Mouse (Mus musculus): ENCODE measurements around the gene Vamp3. TPM values are rescaled to one million over a fixed set of nuclear protein-coding genes. Genes with fewer than 3 reads are reported as not detected.

Gene Vamp3
- polyA plus RNA-seq (2016; fragmentation: Nextera tagmentation; extraction: Ambion mirVana): 122 and 131 TPM in 2 replicates

- WGBS: under 1% methylated on average over 114 of the region's 114 CpGs
- Histone ChIP-seq H3K36me3 (peaks cover 50% of the 10 kb centered on the region), H3K27me3 (ENCODE audit: low read depth, poor library complexity, severe bottlenecking) (no peaks in the 10 kb centered on the region), H3K4me1 (peaks cover 21% of the 10 kb centered on the region), H3K4me3 (peak within 1 kb of the TSS; percentile 97), H3K27ac (replicated peaks) (peak within 1 kb of the TSS; percentile 92), H3K9me3 (replicated peaks) (no peaks in the 10 kb centered on the region)
- peak; percentile 100 for DNase-seq (ENCODE audit: low spot score)
Measured at GRCm38 (mm10) chr4:151057347-151058321, at the start of gene Vamp3. Gene Vamp3 (minus strand): TSS chr4:151057963.

- Histone ChIP-seq H3K4me1 (peaks cover 41% of the 10 kb centered on the region), H3K27ac (replicated peaks) (0 out of 2 replicates have a peak overlapping the region, but pooled peaks have one; percentile 38), H3K36me3 (peaks cover 26% of the 10 kb centered on the region), H3K4me3 (peak overlapping the region; percentile 87), H3K27me3 (ENCODE audit: low read depth, poor library complexity, severe bottlenecking) (peaks cover 37% of the 10 kb centered on the region), H3K9me3 (replicated peaks) (peaks cover 2% of the 10 kb centered on the region; the same call in 1 of the 2 replicates)
- 32% methylated on average over 10 of the region's 10 CpGs for WGBS
- no peak for DNase-seq (ENCODE audit: low spot score)
Measured at GRCm38 (mm10) chr4:151106468-151106867, 48.7 kb upstream of the Vamp3 start.

- Histone ChIP-seq H3K27me3 (ENCODE audit: low read depth, poor library complexity, severe bottlenecking) (peaks cover 31% of the 10 kb centered on the region), H3K4me1 (peaks cover 41% of the 10 kb centered on the region), H3K36me3 (peaks cover 31% of the 10 kb centered on the region), H3K27ac (replicated peaks) (no peak overlapping the region), H3K4me3 (peak overlapping the region; percentile 87), H3K9me3 (replicated peaks) (peaks cover 2% of the 10 kb centered on the region; the same call in 1 of the 2 replicates)
- 88% methylated on average over 6 of the region's 6 CpGs for WGBS
- no peak for DNase-seq (ENCODE audit: low spot score)
Measured at GRCm38 (mm10) chr4:151105886-151106285, 48.1 kb upstream of the Vamp3 start.

DNA sequence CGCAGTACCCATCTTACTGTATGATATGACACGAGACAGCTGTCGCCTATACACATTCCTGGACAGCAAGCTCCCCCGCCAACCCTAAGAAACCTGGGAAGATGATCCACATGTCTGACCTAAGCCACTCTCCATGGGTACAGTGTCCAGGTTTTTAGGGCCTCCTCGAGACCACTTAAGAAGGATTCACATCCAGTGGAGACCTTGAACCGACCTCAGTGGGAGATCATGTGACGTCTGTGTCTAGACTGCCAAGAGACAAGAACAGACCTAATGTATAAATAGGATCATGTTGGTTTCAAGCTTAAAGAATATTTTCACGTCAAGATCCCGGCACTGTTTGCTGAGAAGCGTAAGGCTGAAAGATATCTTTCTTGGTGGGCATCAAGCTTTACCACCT, 46.4 kb upstream of the Vamp3 start:
- Histone ChIP-seq H3K27ac (replicated peaks) (no peak overlapping the region), H3K9me3 (replicated peaks) (peaks cover 2% of the 10 kb centered on the region; the same call in 1 of the 2 replicates), H3K27me3 (ENCODE audit: low read depth, poor library complexity, severe bottlenecking) (peaks cover 14% of the 10 kb centered on the region), H3K36me3 (peaks cover 39% of the 10 kb centered on the region), H3K4me1 (peaks cover 35% of the 10 kb centered on the region), H3K4me3 (no peak overlapping the region)
- 93% methylated on average over 10 of the region's 10 CpGs for WGBS
- DNase-seq (ENCODE audit: low spot score): no peak

GRCm38 (mm10) chr4:151103646-151104045, 45.9 kb upstream of the Vamp3 start:
- no peak overlapping the region for H3K4me3 ChIP-seq
- H3K36me3 ChIP-seq: peaks cover 39% of the 10 kb centered on the region
- H3K27me3 ChIP-seq (ENCODE audit: low read depth, poor library complexity, severe bottlenecking): peaks cover 8% of the 10 kb centered on the region; the same call in 1 of the 2 replicates
- H3K27ac ChIP-seq (replicated peaks): no peak overlapping the region
- peaks cover 2% of the 10 kb centered on the region; the same call in 1 of the 2 replicates for H3K9me3 ChIP-seq (replicated peaks)
- peaks cover 30% of the 10 kb centered on the region for H3K4me1 ChIP-seq
- no peak for DNase-seq (ENCODE audit: low spot score)
- WGBS: 90% methylated on average over 11 of the region's 11 CpGs

GRCm38 (mm10) chr4:151097104-151097438, 39.3 kb upstream of the Vamp3 start:
- Histone ChIP-seq H3K9me3 (replicated peaks) (peaks cover 1% of the 10 kb centered on the region; the same call in 1 of the 2 replicates), H3K27ac (replicated peaks) (no peak overlapping the region), H3K4me1 (peaks cover 11% of the 10 kb centered on the region), H3K36me3 (peaks cover 44% of the 10 kb centered on the region), H3K27me3 (ENCODE audit: low read depth, poor library complexity, severe bottlenecking) (no peaks in the 10 kb centered on the region), H3K4me3 (no peak overlapping the region)
- WGBS: 91% methylated on average over 11 of the region's 11 CpGs
- no peak for DNase-seq (ENCODE audit: low spot score)

DNA sequence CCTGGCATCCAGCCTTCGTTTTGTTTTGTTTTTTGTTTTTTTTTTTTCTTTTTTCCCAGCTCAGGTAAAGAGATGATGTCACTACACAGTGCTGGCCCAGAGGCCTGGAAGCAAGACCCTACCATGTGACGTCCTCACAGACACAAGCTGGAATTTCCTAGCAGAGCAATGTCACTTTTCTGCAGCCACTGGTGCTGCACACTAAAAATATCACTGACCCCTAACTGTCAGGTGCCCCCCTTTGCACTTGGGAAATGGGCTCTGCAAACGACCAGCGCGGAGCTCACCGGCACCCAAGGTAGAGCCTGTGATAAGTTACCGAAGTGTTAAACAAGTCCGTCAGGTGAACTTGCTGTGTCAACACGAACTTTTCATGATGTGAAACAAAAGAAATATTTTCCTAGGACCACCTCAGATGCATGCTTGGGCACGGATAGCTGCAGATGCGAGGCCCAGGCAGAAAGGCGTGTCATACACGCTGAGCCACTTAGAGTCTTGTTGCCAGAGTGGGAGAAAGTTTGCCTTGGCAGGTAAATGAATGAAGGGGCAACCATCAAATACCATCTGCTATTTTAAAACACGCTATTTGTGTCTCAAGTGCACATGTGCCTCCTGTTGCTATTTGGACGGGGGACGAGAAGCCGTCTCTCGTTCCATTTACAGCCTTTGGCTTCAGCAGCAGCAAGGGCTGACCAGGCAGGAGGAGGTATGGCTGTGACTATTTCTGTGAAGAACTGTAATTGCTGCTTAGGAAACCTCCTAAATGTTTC, 38.8 kb upstream of the Vamp3 start:
- no peak overlapping the region for H3K27ac ChIP-seq (replicated peaks)
- no peak overlapping the region for H3K4me3 ChIP-seq
- H3K9me3 ChIP-seq (replicated peaks): no peaks in the 10 kb centered on the region
- H3K27me3 ChIP-seq (ENCODE audit: low read depth, poor library complexity, severe bottlenecking): no peaks in the 10 kb centered on the region
- H3K36me3 ChIP-seq: peaks cover 41% of the 10 kb centered on the region
- WGBS: 92% methylated on average over 18 of the region's 18 CpGs
- no peak for DNase-seq (ENCODE audit: low spot score)
- peaks cover 11% of the 10 kb centered on the region for H3K4me1 ChIP-seq

GRCm38 (mm10) chr4:151095207-151095606, 37.4 kb upstream of the Vamp3 start:
- Histone ChIP-seq H3K27me3 (ENCODE audit: low read depth, poor library complexity, severe bottlenecking) (no peaks in the 10 kb centered on the region), H3K27ac (replicated peaks) (no peak overlapping the region), H3K36me3 (peaks cover 30% of the 10 kb centered on the region), H3K4me1 (peaks cover 18% of the 10 kb centered on the region), H3K4me3 (no peak overlapping the region), H3K9me3 (replicated peaks) (no peaks in the 10 kb centered on the region)
- 32% methylated on average over 2 of the region's 2 CpGs for WGBS
- DNase-seq (ENCODE audit: low spot score): peak; percentile 30

GRCm38 (mm10) chr4:151089270-151089669, 31.5 kb upstream of the Vamp3 start, which contains the start of gene Gm13090:
Gene Gm13090 (plus strand): TSS chr4:151089570.
- H3K27me3 ChIP-seq (ENCODE audit: low read depth, poor library complexity, severe bottlenecking): no peaks in the 10 kb centered on the region
- H3K36me3 ChIP-seq: peaks cover 73% of the 10 kb centered on the region
- no peak within 1 kb of the TSS for H3K27ac ChIP-seq (replicated peaks)
- H3K9me3 ChIP-seq (replicated peaks): no peaks in the 10 kb centered on the region
- WGBS: 88% methylated on average over 7 of the region's 7 CpGs
- no peak for DNase-seq (ENCODE audit: low spot score)
- H3K4me1 ChIP-seq: peaks cover 10% of the 10 kb centered on the region
- H3K4me3 ChIP-seq: no peak within 1 kb of the TSS

DNA sequence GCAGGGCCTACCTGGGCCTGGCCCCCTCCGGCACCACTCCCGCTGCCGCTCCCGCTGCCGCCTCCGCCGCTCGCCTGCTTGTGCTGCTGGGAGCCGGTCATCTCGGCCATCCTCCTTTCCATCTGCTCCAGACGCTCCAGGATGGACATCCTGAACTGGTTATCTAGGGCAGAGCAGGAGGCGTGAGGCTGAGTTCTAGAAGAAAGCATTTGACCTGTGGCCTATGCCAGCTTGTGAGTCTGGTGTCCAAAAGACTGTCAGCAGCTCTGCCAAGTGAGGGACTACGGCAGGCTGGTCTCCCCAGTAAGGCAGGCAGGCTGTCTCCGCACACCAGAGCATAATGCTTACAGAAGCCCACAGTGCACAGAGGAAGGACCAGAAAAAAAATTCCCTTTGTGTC, 31.1 kb upstream of the Vamp3 start:
- no peak for DNase-seq (ENCODE audit: low spot score)
- Histone ChIP-seq H3K4me3 (no peak overlapping the region), H3K9me3 (replicated peaks) (no peaks in the 10 kb centered on the region), H3K4me1 (peaks cover 10% of the 10 kb centered on the region), H3K27ac (replicated peaks) (no peak overlapping the region), H3K27me3 (ENCODE audit: low read depth, poor library complexity, severe bottlenecking) (no peaks in the 10 kb centered on the region), H3K36me3 (peaks cover 73% of the 10 kb centered on the region)
- WGBS: 95% methylated on average over 14 of the region's 14 CpGs

DNA sequence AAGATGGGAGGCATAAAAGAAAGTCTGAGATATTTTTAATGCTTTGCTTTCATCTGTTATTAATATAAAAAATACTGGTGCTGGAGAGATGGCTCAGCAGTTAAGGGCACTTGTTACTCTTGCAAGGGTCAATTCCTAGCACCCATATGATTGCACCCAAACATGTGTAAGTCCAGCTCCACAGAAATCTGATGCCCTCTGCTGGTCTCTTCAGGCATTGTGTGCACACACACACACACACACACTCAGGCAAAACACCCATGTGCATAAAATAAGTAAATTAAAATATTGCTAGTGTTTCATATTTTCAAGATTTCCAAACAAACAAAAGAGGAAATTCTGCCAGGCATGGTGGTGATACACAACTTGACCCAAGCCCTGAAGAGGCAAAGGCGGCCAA, 29.6 kb upstream of the Vamp3 start:
- no peaks in the 10 kb centered on the region for H3K9me3 ChIP-seq (replicated peaks)
- H3K27ac ChIP-seq (replicated peaks): no peak overlapping the region
- no peaks in the 10 kb centered on the region for H3K27me3 ChIP-seq (ENCODE audit: low read depth, poor library complexity, severe bottlenecking)
- 98% methylated on average over 1 of the region's 1 CpGs for WGBS
- DNase-seq (ENCODE audit: low spot score): no peak
- H3K4me3 ChIP-seq: no peak overlapping the region
- peaks cover 10% of the 10 kb centered on the region for H3K4me1 ChIP-seq
- H3K36me3 ChIP-seq: peaks cover 82% of the 10 kb centered on the region

GRCm38 (mm10) chr4:151083027-151083426, 25.3 kb upstream of the Vamp3 start:
- H3K27ac ChIP-seq (replicated peaks): no peak overlapping the region
- WGBS: 86% methylated on average over 5 of the region's 5 CpGs
- no peaks in the 10 kb centered on the region for H3K27me3 ChIP-seq (ENCODE audit: low read depth, poor library complexity, severe bottlenecking)
- peaks cover 100% of the 10 kb centered on the region for H3K36me3 ChIP-seq
- DNase-seq (ENCODE audit: low spot score): no peak
- H3K4me1 ChIP-seq: no peaks in the 10 kb centered on the region
- H3K4me3 ChIP-seq: no peak overlapping the region
- no peaks in the 10 kb centered on the region for H3K9me3 ChIP-seq (replicated peaks)
